Mouse (Mus musculus) right cerebral cortex, postnatal 36 days (tissue): ENCODE results near the gene Tnpo3.

Source experiments
- DNase-seq, 2 experiments: peaks; one replicate each; pipeline ENCODE4 v3.0.0; 2022; ENCODE audit warnings: low spot score in 2 of 2, mixed read lengths in 1 of 2

Gene Tnpo3

DNA sequence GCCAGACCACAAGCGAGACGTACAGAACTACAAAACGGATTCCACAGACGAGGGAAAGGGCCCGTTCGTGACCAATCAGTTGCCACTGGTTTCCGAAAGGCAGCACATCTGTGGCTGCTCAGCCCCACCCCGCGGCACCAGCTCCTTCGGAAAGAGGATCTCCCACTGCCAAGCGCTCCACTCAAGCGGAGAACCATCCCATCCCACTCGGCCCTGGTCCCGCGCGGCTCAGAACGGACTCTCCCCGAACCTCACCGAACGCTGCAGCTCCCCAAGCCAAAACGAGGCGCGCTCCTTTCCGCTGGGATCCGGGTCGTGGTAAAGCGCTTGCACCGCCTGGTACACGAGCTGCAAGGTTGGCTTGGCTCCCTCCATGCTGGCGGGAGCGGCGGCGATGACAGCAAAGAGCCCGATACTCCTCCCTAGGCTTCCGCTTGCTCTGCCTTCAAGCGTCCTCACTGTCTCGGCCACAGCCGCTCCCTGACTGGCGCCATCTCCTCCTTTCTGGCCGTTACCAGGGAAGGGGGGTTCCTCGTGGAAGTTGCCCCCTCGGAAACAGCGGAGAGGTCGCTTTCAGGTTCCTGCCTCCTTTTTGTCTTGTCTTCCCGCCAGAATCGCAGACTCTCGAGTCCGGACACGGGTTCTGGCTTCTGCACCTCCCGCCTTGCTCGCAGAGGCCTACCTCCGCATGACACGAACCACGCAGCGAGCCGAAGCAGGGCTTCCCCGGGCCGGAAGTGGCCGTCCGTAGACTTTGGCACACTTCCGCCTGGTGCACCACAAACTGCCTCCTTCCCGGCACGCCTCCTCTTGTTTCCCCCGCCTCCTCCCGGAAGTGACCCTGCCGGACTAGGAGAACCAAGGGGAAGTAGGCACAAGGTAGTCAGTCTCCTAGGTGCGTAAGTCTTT lies at the start of gene Tnpo3:
Gene Tnpo3, minus strand, starts transcription at position 777 of the 909 bp plus-strand sequence.
- peak; percentile 88 to 89 for DNase-seq

DNA sequence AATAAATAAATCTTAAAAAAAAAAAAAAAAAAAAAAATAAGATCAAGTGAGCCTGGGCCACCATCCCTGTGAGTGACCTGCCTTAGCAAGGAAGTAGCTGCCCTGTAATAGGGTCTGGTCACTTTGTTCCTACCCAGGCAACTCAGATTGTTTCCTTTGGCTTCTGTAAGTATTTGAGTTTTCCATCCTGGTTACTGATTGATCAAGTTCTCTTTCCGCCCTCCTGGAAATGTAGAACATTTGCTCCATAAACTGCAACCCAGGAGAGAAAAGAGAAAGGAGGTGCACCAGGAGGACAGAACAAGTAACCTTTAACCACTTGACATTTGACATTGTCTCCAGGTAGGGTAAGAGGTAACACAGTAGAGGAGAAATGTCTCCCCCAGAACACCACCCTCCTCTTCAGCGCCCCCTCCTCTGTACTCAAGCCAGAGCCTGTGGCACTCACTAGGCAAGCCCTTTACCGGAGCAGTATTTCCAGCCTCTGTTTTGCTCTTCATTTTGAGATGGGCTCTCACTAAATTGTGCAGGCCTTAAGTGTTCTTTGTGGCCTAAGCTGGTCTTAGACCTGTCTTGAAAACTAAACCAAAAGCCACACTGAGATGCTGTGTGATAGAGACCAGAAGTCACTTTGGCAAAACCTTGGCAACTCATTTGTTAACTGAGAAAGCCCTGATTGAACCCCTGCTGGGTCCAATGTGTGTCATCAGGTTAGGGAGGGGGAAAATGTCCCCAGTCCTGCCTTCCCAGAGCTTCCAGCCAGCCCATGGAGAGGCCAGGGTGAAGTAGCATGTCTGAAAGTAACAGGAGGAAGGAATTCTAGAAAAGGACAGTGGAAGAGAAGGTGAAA lies 49.2 kb upstream of the Tnpo3 start:
- DNase-seq, result no peak

GRCm38 (mm10) chr6:29653271-29653670 lies 43.6 kb upstream of the Tnpo3 start:
- no peak for DNase-seq

- DNase-seq, result no peak
Observed at GRCm38 (mm10) chr6:29650170-29650549, 40.5 kb upstream of the Tnpo3 start.

GRCm38 (mm10) chr6:29649494-29650169 lies 39.9 kb upstream of the Tnpo3 start:
- DNase-seq, result peak; percentile 73 to 77

GRCm38 (mm10) chr6:29641816-29642215 lies 32.1 kb upstream of the Tnpo3 start:
- DNase-seq, result no peak

DNA sequence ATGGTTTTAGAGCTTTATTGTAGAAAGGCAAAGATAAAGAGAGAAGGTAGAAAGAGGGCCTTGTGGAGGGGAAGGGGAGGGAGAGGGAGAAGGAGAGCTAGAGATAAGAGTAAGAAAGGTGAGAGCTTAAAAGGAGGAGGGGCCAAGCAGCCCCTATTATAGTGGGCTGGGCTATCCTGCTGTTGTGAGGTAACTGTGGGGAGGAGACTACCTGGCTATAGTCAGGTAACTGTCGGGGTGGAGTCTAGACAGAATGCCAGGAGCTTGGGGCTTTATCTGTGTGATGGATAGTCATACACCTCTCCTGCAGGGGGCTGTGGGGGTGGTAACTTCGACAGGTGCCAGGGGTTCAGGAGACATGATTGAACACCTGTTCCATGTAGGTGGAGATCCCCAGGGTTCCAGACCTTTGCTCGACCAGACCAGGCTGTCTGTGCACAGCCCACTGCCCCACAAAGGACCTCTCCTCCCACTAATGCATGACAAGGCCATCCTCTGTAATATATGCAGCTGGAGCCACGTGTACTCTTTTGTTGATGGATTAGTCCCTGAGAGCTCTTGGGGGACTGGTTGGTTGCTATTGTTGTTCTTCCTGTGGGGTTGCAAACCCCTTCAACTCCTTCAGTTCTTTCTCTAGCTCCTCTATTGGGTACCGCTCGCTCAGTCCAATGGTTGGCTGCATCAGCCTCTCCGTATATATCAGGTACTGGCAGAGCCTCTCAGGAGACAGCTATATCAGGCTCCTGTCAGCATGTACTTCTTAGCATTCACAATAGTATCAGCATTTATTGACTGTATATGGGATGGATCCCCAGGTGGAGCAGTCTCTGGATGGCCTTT lies 30.1 kb upstream of the Tnpo3 start:
- DNase-seq, result no peak

DNA sequence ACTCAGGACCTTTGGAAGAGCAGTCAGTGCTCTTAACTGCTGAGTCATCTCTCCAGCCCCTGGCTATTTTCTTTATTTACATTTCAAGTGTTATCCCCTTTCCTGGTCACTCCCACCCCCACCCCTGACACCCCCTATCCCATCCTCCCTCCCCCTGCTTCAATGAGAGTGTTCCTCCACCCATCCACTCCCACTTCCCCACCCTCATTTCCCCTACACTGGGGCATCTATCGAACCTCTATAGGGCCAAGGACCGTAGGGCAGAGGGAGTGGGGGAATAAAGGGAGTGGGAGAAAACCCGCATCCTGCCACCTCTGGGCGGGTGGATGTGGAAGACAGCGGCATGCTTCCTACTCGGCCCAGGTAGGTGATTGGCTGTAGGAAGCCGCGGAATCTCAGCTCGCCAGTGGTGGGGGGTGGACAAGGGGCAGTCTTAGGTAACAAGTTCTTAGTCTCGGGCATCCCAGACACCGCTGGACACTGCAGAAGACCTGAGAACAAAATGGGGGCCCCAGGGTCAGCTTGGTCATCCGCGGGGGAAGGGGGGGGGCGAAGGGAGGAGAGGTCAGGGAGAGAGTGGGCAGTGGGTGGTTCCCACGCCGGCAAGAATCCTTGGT lies 29.3 kb upstream of the Tnpo3 start:
- no peak for DNase-seq

DNA sequence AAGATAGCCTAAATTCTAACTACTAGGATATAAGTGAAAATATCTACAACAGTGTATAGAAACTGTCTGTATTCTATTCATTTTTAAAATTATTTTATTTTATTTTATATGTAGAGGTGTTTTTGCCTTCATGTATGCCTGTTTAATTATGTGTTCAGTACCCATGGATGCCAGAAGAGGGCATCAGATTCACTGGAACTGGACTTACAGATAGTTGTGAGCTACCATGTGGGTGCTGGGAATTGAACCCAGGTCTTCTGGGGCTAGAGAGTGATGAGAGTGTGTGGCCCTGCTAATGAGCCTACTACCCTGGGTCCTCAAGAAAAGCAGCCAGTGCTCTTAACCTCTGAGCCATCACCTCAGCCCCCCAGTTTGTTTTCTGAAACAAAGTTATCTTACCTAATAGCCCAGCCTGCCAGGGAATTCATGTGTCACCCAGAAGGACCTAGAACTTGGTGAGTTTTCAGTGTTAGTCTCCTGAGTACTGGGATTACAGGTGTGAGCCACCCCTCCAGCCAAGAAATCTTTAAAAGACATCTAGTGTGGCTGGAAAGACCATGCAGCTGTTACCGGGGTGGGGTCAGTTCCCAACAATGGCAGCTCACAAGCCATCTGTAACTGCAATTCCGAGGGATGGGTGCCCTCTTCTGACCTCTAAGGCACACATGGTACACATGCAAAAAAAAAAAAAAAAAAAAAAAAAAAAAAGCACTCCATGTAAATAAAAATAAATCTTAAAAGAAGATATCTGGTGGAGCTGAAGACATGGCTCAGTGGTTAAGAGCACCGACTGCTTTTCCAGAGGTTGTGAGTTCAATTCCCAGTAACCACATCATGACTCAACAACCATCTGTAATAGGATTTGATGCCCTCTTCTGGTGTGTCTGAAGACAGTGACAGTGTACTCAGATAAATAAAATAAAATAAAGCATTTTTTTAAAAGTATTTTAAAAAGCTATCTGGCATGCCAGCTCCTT lies 28.0 kb upstream of the Tnpo3 start:
- no peak for DNase-seq

- DNase-seq, result no peak
Observed at GRCm38 (mm10) chr6:29636322-29637092, 26.8 kb upstream of the Tnpo3 start.

DNA sequence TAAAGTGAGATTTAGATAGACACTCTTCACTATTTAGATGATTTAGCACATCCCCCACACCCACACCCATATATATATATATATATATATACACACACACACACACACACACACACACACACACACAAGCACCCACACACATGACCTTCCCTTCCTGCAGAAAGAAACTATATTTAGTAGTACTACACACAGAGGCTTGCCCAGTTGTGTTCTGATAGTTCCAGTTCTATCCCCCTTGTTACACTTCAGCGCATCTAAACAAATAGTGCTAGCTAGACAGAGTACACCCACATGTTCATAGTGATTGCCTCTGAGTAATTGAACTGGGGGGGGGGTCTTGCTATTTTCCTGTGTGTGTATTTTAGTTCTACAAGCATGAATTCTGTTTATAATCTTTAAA lies 24.9 kb upstream of the Tnpo3 start:
- DNase-seq, result no peak

DNA sequence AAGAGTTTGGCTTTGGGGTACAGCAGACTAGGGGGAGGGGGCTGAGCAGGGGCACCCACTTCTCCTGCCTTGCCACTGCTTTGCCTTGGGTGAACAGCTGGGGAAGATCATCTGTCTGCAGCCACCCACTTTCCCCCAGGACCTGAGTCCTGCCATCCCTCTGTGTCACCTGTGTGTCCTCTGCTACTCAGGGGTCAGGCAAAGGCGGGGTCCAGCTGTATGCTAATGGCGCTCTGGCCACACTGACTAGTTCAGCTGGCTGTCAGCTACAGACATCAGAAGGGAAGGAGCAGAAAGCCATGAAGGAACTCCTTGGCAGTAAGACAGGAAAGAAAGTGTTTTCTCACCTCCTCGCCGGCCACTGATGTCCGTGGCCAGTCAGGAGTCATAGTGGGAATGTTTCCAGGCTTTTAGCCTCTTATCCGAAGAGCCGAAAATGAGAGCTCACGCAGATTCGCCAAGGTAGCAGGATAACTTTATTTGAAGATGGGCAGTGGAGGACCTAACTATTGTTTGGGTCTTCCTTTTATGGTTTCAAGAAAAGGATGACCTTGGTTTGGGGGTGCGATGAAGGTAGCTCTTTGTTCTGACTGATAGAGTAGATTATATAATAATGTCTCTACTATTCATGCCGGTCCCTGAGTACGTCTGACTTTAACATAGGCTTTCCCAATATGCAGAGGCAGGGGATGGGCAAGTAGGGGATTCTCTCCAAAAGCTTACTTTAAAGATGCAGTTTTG lies 23.0 kb upstream of the Tnpo3 start:
- DNase-seq, result no peak

DNA sequence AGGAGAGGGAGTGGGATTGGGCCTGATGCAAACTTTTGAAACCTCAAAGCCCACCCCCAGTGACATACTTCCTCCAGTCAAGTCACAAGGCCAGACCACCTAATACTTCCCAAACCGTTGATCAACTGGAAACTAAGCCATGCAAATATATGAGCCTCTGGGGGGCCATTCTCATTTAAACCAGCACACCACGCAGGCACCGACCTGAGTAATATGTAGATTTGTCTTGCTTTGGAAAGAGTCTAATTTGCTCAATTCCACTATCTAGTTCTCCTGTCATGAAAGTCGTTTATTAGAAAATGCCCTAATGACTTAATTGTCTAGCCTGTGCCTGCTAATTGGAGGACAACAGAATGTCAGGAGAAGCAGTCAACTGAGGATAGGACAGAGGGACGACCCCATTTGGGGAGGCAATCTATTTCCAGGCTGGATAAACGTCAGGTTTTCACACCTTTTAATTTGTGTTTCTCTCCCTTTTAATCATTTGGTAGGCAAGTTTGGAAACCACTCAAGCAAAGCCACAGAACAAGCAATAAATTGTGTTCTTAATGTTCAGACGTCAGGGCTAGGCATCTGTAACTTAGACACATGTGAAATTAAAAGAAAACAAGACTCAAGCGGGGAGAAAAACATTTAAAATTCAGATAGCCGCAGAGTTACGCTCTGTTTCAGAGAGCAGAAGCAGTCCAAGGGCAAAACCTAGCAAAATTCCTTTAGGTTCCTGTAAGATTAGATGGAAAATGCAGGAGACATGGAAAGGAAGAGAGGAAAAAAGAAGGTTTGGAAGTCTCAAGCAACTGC lies 22.3 kb upstream of the Tnpo3 start:
- no peak for DNase-seq

DNA sequence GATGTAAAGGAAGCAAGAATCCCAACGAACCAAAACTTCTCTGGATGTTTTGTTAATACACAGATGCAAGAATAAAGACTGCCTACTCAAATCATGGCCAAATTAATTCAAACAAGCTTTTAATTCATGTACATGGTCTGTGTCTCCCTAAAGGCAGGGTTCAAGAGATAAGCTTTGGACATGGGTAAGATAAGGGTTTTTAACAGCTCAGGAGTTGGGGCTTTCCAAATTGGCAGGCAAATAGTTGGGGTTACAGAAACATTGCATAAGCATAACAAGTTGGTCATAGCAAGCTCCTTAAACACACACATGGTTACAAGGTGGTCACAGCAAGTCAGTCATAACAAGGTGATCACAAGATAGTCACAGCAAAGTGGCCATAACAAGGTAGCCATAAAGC lies 20.5 kb upstream of the Tnpo3 start:
- DNase-seq, result no peak

GRCm38 (mm10) chr6:29627756-29628155 lies 18.1 kb upstream of the Tnpo3 start:
- DNase-seq, result no peak

GRCm38 (mm10) chr6:29623857-29624256 lies 14.2 kb upstream of the Tnpo3 start:
- DNase-seq, result no peak

DNA sequence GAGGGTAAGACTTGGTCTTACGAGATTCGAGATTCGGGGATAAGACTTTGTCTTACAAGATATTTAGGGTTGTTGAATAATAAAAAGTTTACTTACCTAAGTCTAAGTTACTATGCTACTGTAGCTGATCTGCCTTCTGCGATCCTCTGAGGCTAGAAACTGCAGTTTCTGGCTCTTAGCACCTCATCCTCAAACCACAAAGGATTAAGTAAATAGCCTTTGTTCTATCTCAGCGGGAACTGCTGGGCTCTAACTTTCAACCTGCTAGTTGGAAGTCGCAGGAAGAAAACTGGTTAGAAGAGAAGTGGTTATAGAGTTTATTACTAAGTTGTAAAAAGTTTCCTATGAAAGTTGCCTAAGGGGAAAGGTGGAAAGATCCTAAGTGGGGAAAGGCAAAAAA lies 12.6 kb upstream of the Tnpo3 start:
- no peak for DNase-seq
